Mouse (Mus musculus) neural tube, embryonic 15.5 days (tissue): ENCODE measurements at regions not wholly inside any gene's neighbourhood (a gene's known extent, or its start where the extent isn't known, plus 50 kb on each side); places are given as distances from the start of the nearest gene placed in this dataset.
"Not testable (repeated sequence)": the region's sequence is repeated elsewhere in the genome, so short reads cannot be mapped to it uniquely, and the experiment has no call there.

Experiments
- ATAC-seq: fragments of 200-750 bp; cut with Nextera tagmentation; 2 replicates; pipeline ENCODE4 v1.8.0; 2017; ENCODE audit warnings: mild to moderate bottlenecking, moderate TSS enrichment, moderate library complexity; ENCODE audit not compliant: low FRiP score
- H3K27ac ChIP-seq: fragments of 300-500 bp; sonication (generic); replicated peaks from 2 replicates; pipeline ENCODE4 v1.5.1; 2015; ENCODE audit warnings: mild to moderate bottlenecking, inconsistent platforms
- H3K27me3 ChIP-seq: fragments of 300-500 bp; sonication (generic); replicated peaks from 2 replicates; pipeline ENCODE4 v1.6.1; 2015; ENCODE audit warnings: inconsistent platforms
- H3K36me3 ChIP-seq: fragments of 300-500 bp; sonication (generic); 2 replicates; pipeline ENCODE4 v1.6.1; 2015; ENCODE audit warnings: inconsistent platforms
- H3K4me1 ChIP-seq: fragments of 300-500 bp; sonication (generic); 2 replicates; pipeline ENCODE4 v1.6.1; 2015; ENCODE audit warnings: inconsistent platforms
- H3K4me2 ChIP-seq: fragments of 300-500 bp; sonication (generic); 2 replicates; pipeline ENCODE4 v1.6.1; 2015; ENCODE audit warnings: inconsistent platforms, mild to moderate bottlenecking, moderate library complexity
- H3K4me3 ChIP-seq: fragments of 300-500 bp; sonication (generic); replicated peaks from 2 replicates; pipeline ENCODE4 v1.5.1; 2015; ENCODE audit warnings: mild to moderate bottlenecking, inconsistent platforms
- H3K9ac ChIP-seq: fragments of 300-500 bp; sonication (generic); replicated peaks from 2 replicates; pipeline ENCODE4 v1.6.1; 2015; ENCODE audit warnings: mild to moderate bottlenecking, inconsistent platforms
- H3K9me3 ChIP-seq: fragments of 300-500 bp; sonication (generic); replicated peaks from 2 replicates; pipeline ENCODE4 v1.6.1; 2016; ENCODE audit warnings: inconsistent platforms
- WGBS: fragments of 180-500 bp; shearing (Covaris S2); methylation state at CpG from one replicate; pipeline ENCODE4 v1.1.7; 2015; ENCODE audit warnings: mixed read lengths; 5-methylcytosine and 5-hydroxymethylcytosine counted together

GRCm38 (mm10) chr3:22411976-22412660, 335.7 kb downstream of the Tbl1xr1 start:
- ATAC-seq, H3K4me3 ChIP-seq, H3K27me3 ChIP-seq, H3K9ac ChIP-seq, H3K9me3 ChIP-seq, H3K4me1 ChIP-seq, H3K4me2 ChIP-seq, H3K36me3 ChIP-seq, H3K27ac ChIP-seq: not testable (repeated sequence)
- WGBS = 82% methylated on average over 4 of the region's 4 CpGs

GRCm38 (mm10) chr3:22438027-22438780, 361.8 kb downstream of the Tbl1xr1 start:
- H3K4me2 ChIP-seq = no peak overlapping the region
- 56% methylated on average over 9 of the region's 9 CpGs for WGBS
- no peaks in the 10 kb centered on the region for H3K9me3 ChIP-seq
- no peak overlapping the region for H3K4me3 ChIP-seq
- H3K27ac ChIP-seq = no peak overlapping the region
- no peaks in the 10 kb centered on the region for H3K36me3 ChIP-seq
- ATAC-seq = no peak
- no peaks in the 10 kb centered on the region for H3K4me1 ChIP-seq
- H3K9ac ChIP-seq = no peak overlapping the region
- H3K27me3 ChIP-seq = no peaks in the 10 kb centered on the region

- no peaks in the 10 kb centered on the region for H3K27me3 ChIP-seq
- no peak overlapping the region for H3K27ac ChIP-seq
- no peak overlapping the region for H3K9ac ChIP-seq
- no peak overlapping the region for H3K4me3 ChIP-seq
- WGBS = 92% methylated on average over 5 of the region's 5 CpGs
- no peak for ATAC-seq
- H3K4me2 ChIP-seq = no peak overlapping the region
- H3K4me1 ChIP-seq = no peaks in the 10 kb centered on the region
- H3K9me3 ChIP-seq = no peaks in the 10 kb centered on the region
- no peaks in the 10 kb centered on the region for H3K36me3 ChIP-seq
Observed at GRCm38 (mm10) chr3:22470542-22470941, 394.1 kb downstream of the Tbl1xr1 start.

- Histone ChIP-seq H3K4me3 (no peak overlapping the region), H3K4me1 (no peaks in the 10 kb centered on the region), H3K4me2 (no peak overlapping the region), H3K9me3 (no peaks in the 10 kb centered on the region), H3K27ac (no peak overlapping the region), H3K36me3 (no peaks in the 10 kb centered on the region), H3K27me3 (no peaks in the 10 kb centered on the region), H3K9ac (no peak overlapping the region)
- 57% methylated on average over 2 of the region's 2 CpGs for WGBS
- ATAC-seq = peak; percentile 38; the same call in 1 of the 2 replicates
Observed at GRCm38 (mm10) chr3:22492530-22492929, 416.1 kb downstream of the Tbl1xr1 start.
